8 mouse cellular contexts compared by ENCODE assay signal in the genomic region with DNA sequence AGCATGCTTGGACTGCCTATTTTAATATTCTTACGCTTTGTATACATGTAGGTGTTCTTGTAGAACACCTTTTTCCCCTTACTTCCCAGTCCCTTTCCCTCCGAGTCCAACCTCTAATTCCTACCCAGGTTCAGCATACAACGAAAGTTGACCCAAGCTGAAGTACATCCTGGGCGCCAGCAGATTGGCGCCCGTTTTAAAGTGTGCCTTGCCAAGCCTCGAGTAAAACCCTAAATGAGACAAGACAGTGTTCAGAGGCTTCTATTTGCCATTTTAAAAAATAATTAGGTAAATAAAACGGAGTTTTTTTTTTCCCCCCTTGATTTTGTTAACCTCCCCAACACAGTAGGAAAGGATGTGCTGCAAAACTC. TPM values are rescaled to one million over a fixed set of nuclear protein-coding genes. Genes with fewer than 3 reads are reported as not detected.
DNase-seq lines count a peak whose midpoint lies in the region; ATAC-seq and TF ChIP-seq lines count a peak whose summit lies in the region.

No protein-coding gene starts in this region.

- no peak for ATAC-seq in heart, embryonic 13.5 days (ENCODE audit: extremely low read depth, insufficient number of reproducible peaks, low FRiP score, low TSS enrichment)
- peak; percentile 18 for ATAC-seq in forebrain, embryonic 15.5 days (replicated peaks)

- peaks cover 20% of the 10 kb centered on the region for H3K4me1 ChIP-seq in heart, embryonic 13.5 days
- peaks cover 0 to 11% of the 10 kb centered on the region in 2 experiments; a peak in 2 of 4 replicates for H3K4me1 ChIP-seq in MEL (ENCODE audit: control insufficient read depth in 1 of 2, insufficient read depth in 2 of 2, low read length in 2 of 2)
- H3K4me1 ChIP-seq in forebrain, embryonic 15.5 days = peaks cover 7% of the 10 kb centered on the region; the same call in 1 of the 2 replicates

- no peaks in the 10 kb centered on the region for H3K36me3 ChIP-seq in heart, embryonic 13.5 days
- peaks cover 0 to 8% of the 10 kb centered on the region in 2 experiments; a peak in 2 of 4 replicates for H3K36me3 ChIP-seq in MEL (ENCODE audit: control insufficient read depth in 1 of 2, insufficient read depth in 2 of 2, low read length in 2 of 2)
- no peaks in the 10 kb centered on the region for H3K36me3 ChIP-seq in forebrain, embryonic 15.5 days
- no peaks in the 10 kb centered on the region for H3K36me3 ChIP-seq in macrophage (ENCODE audit: inconsistent target)

- peak overlapping the region; percentile 75 for H3K4me2 ChIP-seq in heart, embryonic 13.5 days
- peak overlapping the region; percentile 58 for H3K4me2 ChIP-seq in forebrain, embryonic 15.5 days (replicated peaks)

- peak overlapping the region; percentile 76 for H3K4me3 ChIP-seq in heart, embryonic 13.5 days
- H3K4me3 ChIP-seq in MEL (ENCODE audit: control insufficient read depth in 1 of 2, insufficient read depth in 1 of 2, low read depth in 2 of 2, low read length in 2 of 2) (peak overlapping the region; percentile 60 to 91; a peak in 3 of 4 replicates), macrophage (ENCODE audit: inconsistent target) (peak overlapping the region; percentile 33)
- peak overlapping the region; percentile 87 for H3K4me3 ChIP-seq in forebrain, embryonic 15.5 days

- TF ChIP-seq POLR2A in MEL (IDR thresholded peaks at IDR 0.05; ENCODE audit: control insufficient read depth in 1 of 2, insufficient read depth in 1 of 2, low read depth in 1 of 2, low read length in 2 of 2, poor library complexity in 1 of 2) = no peak

- peak overlapping the region; percentile 95 for H3K27ac ChIP-seq in heart, embryonic 13.5 days (replicated peaks)
- H3K27ac ChIP-seq in MEL (ENCODE audit: control insufficient read depth, low read depth, low read length) (no peak overlapping the region), macrophage (peak overlapping the region; percentile 41)
- H3K27ac ChIP-seq in forebrain, embryonic 15.5 days (replicated peaks) = peak overlapping the region; percentile 80

- TF ChIP-seq CTCF in MEL (IDR thresholded peaks at IDR 0.05 in 2 of 3, conservative IDR thresholded peaks at IDR 0.05 in 1 of 3; ENCODE audit: control insufficient read depth in 1 of 3, insufficient read depth in 1 of 3, low read depth in 2 of 3, low read length in 3 of 3, poor library complexity in 1 of 3, severe bottlenecking in 1 of 3) = no peak

- H3K9me3 ChIP-seq in heart, embryonic 13.5 days = no peaks in the 10 kb centered on the region
- H3K9me3 ChIP-seq in MEL (replicated peaks; ENCODE audit: insufficient read depth, low read length) = no peaks in the 10 kb centered on the region
- no peaks in the 10 kb centered on the region for H3K9me3 ChIP-seq in forebrain, embryonic 15.5 days

- no peak for TF ChIP-seq RAD21 in MEL (IDR thresholded peaks at IDR 0.05; ENCODE audit: low read depth, low read length)

- TF ChIP-seq EP300 in MEL (IDR thresholded peaks at IDR 0.05; ENCODE audit: low read depth in 1 of 2, low read length in 2 of 2) = no peak

- H3K79me2 ChIP-seq in MEL (ENCODE audit: control insufficient read depth, insufficient read depth, low read length, poor library complexity) (peaks cover 2% of the 10 kb centered on the region; the same call in 1 of the 2 replicates), macrophage (ENCODE audit: inconsistent target) (no peaks in the 10 kb centered on the region)

- H3K27me3 ChIP-seq in heart, embryonic 13.5 days (replicated peaks) = no peaks in the 10 kb centered on the region
- no peaks in the 10 kb centered on the region for H3K27me3 ChIP-seq in MEL (ENCODE audit: control insufficient read depth in 1 of 2, insufficient read depth in 2 of 2, low read length in 2 of 2)
- no peaks in the 10 kb centered on the region for H3K27me3 ChIP-seq in forebrain, embryonic 15.5 days

- no peak for DNase-seq in heart, adult 9 months (ENCODE audit: low spot score in 2 of 2)
- no peak for DNase-seq in MEL (ENCODE audit: low read depth, low spot score)
- DNase-seq in right cerebral cortex, postnatal 4 days = no peak
- no peak for DNase-seq in layer of hippocampus, adult 9-11 months
- DNase-seq in thymus, adult 18-20 months = no peak

- peak overlapping the region; percentile 89 for H3K9ac ChIP-seq in heart, embryonic 13.5 days
- peak overlapping the region; percentile 79 for H3K9ac ChIP-seq in MEL (ENCODE audit: control insufficient read depth, low read depth, low read length, poor library complexity, severe bottlenecking)
- peak overlapping the region; percentile 89; the same call in 1 of the 2 replicates for H3K9ac ChIP-seq in forebrain, embryonic 15.5 days (replicated peaks)

- 37% methylated on average over 8 of the region's 8 CpGs for WGBS in heart, embryonic 13.5 days
- 38% methylated on average over 8 of the region's 8 CpGs for WGBS in forebrain, embryonic 15.5 days
- 49% methylated on average over 8 of the region's 8 CpGs for WGBS in macrophage (ENCODE audit: missing documents)

TF ChIP-seq in MEL, 35 proteins besides CTCF, POLR2A, EP300 and RAD21:
- TF ChIP-seq SMC3 (IDR thresholded peaks at IDR 0.05; ENCODE audit: low read depth, low read length) (no peak), USF1 (IDR thresholded peaks at IDR 0.05; ENCODE audit: low read depth, low read length) (no peak), CHD1 (IDR thresholded peaks at IDR 0.05; ENCODE audit: low read depth, low read length) (no peak), CHD2 (IDR thresholded peaks at IDR 0.05; ENCODE audit: low read length) (no peak), RCOR1 (IDR thresholded peaks at IDR 0.05; ENCODE audit: low read depth, low read length) (no peak), MAX (IDR thresholded peaks at IDR 0.05; ENCODE audit: low read length) (no peak), ZKSCAN1 (IDR thresholded peaks at IDR 0.05; ENCODE audit: low read depth, low read length) (no peak), ELF1 (IDR thresholded peaks at IDR 0.05; ENCODE audit: low read depth, low read length) (no peak), BHLHE40 (IDR thresholded peaks at IDR 0.05; ENCODE audit: borderline replicate concordance, low read depth, low read length) (no peak), NRF1 (IDR thresholded peaks at IDR 0.05; ENCODE audit: insufficient read depth, low read depth, low read length, poor library complexity, severe bottlenecking) (no peak), GATA1 (IDR thresholded peaks at IDR 0.05; ENCODE audit: low read depth, low read length) (no peak), JUND (IDR thresholded peaks at IDR 0.05; ENCODE audit: low read depth, low read length) (no peak), ZNF384 (IDR thresholded peaks at IDR 0.05; ENCODE audit: low read depth, low read length) (no peak), ZC3H11A (IDR thresholded peaks at IDR 0.05; ENCODE audit: low read depth, low read length) (no peak)
TF ChIP-seq in MEL: peak in this region for 0.

RNA-seq across cellular contexts. Expression of gene Akap7, which starts 11.4 kb away (rescaled TPM):
- polyA plus RNA-seq in heart, embryonic 13.5 days (2015; fragmentation: Nextera tagmentation; extraction: Ambion mirVana) = 23.6 and 26.2 TPM in 2 replicates
- total RNA-seq in MEL (2012; rRNA removed) = 1.9 and 2.9 TPM in 2 replicates
- polyA plus RNA-seq in MEL (2012; ENCODE audit: insufficient read depth in 1 of 2, insufficient read length in 2 of 2, low read depth in 1 of 2, low replicate concordance in 2 of 2, missing spikeins in 1 of 2) = 1 to 10 TPM in 1 of 2 experiments, not detected in 1; 7.7 TPM
- 24.5 and 28.3 TPM in 2 replicates for polyA plus RNA-seq in forebrain, embryonic 15.5 days (2015; fragmentation: Nextera tagmentation; extraction: Ambion mirVana)
- 10 to 100 TPM; 12.1 to 60.6 (median 42.5) TPM for total RNA-seq in macrophage (2018; cell fraction: chromatin; rRNA removed)
- 10 to 100 TPM; 13.8 to 22.4 (median 18.9) TPM for total RNA-seq in macrophage (2018; cell fraction: cytosol; rRNA removed)
- total RNA-seq in macrophage (2018; cell fraction: nucleus; rRNA removed) = 10 to 100 TPM; 13.8 to 67.6 (median 29.7) TPM
- 12.5 to 57.2 TPM (median 15.2 TPM) in 3 replicates for polyA plus RNA-seq in macrophage (2018)

Comparison
In these comparisons a context has a peak if more than half of its experiments do, and no peak if none do; other contexts are left out.
1. H3K4me3 ChIP-seq: peak in every context shown above with its lines; median percentile 87 in forebrain, embryonic 15.5 days; 76 in heart, embryonic 13.5 days; 76 in MEL; 33 in macrophage.